Mouse (Mus musculus) lung, adult 2 months (tissue): ENCODE data around the gene Ndrg4. TPM values are rescaled to one million over a fixed set of nuclear protein-coding genes. Genes with fewer than 3 reads are reported as not detected.

Source experiments
- DNase-seq: peaks from one replicate; pipeline ENCODE4 v3.0.0; 2022
- H3K4me1 ChIP-seq: fragments of 200-500 bp; 2 replicates; pipeline ENCODE4 v1.6.1; 2011; ENCODE audit warnings: low read length; ENCODE audit not compliant: control insufficient read depth, insufficient read depth
- H3K4me3 ChIP-seq: fragments of 200-500 bp; replicated peaks from 2 replicates; pipeline ENCODE3; 2011; ENCODE audit warnings: low read depth, mild to moderate bottlenecking, control low read depth, low read length; ENCODE audit errors: extremely low read depth
- CTCF ChIP-seq: fragments of 200-500 bp; IDR thresholded peaks from 2 replicates; pipeline ENCODE4 v1.5.1; 2011; ENCODE audit warnings: mild to moderate bottlenecking, low read length, control low read depth; ENCODE audit not compliant: insufficient read depth
- POLR2A ChIP-seq: fragments of 200-500 bp; IDR thresholded peaks from 2 replicates; pipeline ENCODE4 v1.6.1; 2011; ENCODE audit warnings: low read depth, mild to moderate bottlenecking, control low read depth, low read length, borderline replicate concordance; ENCODE audit errors: extremely low read depth
- WGBS: fragments of 180-500 bp; shearing (Covaris S2); methylation state at CpG from one replicate; pipeline ENCODE4 v1.1.7; 2018; 5-methylcytosine and 5-hydroxymethylcytosine counted together
- polyA plus RNA-seq: library from polyadenylated mRNA; depleted of rRNA; stranded (reverse); fragments of >200 nt; gene quantifications from 2 replicates; pipeline ENCODE4 v1.2.3, GENCODE M21; 2012

Gene Ndrg4
- polyA plus RNA-seq, 1 experiment = 21.5 TPM

DNA sequence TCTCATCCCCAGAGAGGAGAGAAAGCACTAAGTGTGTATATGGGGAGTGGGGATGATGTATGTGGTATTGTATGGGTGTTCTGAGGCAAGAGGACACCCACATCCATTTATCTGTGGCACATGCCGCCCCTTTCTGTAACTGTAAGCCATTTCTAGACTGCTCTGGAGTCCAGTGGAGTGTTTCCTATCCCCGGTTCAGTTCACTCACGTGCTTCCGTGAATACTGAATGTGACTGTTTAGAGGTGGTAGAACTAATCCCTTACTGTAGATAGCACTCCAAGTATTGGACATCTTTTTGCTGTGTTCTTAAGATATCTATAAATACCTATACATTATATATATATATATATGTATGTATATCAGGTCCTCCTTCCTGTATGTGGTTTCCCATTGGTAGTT is 37.6 kb downstream of the Ndrg4 start:
- no peak for TF ChIP-seq POLR2A
- no peak for TF ChIP-seq CTCF
- no peak overlapping the region for H3K4me3 ChIP-seq
- H3K4me1 ChIP-seq = peaks cover 7% of the 10 kb centered on the region
- DNase-seq = no peak
- WGBS = 95% methylated on average over 4 of the region's 4 CpGs

- DNase-seq = no peak
- no peak for TF ChIP-seq POLR2A
- TF ChIP-seq CTCF = no peak
- H3K4me3 ChIP-seq = peak overlapping the region; percentile 31
- WGBS = 81% methylated on average over 6 of the region's 6 CpGs
- H3K4me1 ChIP-seq = peaks cover 7% of the 10 kb centered on the region
Measured at GRCm38 (mm10) chr8:95714837-95715413, 38.1 kb downstream of the Ndrg4 start.

DNA sequence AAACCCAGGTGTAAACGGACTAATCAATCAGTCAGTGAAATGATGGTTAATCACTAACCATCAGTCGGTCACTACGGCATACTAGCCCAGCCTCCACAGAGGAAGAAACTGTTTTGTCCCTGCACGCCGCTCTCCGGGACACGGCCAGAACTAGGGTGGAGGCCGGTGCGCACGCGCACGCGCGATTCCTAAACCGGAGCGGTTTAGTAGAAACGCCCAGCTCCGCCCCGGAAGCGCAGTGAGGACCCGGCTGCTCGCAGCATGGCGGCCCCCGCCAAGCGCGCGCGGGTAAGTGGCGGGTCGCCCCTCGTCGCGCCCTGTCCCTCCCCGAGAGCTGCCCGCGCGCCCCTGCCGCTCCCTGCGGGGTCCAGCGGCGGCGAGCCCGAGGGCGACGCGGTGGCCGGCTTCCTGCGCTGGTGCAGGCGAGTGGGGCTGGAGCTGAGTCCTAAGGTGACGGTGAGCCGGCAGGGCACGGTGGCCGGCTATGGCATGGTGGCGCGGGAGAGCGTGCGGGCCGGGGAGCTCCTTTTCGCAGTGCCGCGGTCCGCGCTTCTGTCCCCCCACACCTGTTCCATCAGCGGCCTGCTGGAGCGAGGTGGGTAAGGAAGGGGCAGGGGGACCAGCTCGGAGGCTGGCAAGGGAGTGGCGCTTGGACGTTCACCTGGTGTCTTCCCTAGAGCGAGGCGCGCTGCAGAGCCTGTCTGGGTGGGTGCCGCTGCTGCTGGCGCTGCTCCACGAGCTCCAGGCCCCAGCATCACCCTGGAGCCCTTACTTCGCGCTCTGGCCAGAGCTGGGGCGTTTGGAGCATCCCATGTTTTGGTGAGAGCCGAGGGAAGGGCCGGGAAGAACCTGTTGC is 39.1 kb downstream of the Ndrg4 start, which contains the start of gene Setd6:
Gene Setd6, plus strand, starts transcription at position 206 of the 856 bp plus-strand sequence.
- peak; percentile 80 for DNase-seq
- TF ChIP-seq CTCF (no peak), POLR2A (peak; percentile 60; the same call in 1 of the 2 replicates)

DNA sequence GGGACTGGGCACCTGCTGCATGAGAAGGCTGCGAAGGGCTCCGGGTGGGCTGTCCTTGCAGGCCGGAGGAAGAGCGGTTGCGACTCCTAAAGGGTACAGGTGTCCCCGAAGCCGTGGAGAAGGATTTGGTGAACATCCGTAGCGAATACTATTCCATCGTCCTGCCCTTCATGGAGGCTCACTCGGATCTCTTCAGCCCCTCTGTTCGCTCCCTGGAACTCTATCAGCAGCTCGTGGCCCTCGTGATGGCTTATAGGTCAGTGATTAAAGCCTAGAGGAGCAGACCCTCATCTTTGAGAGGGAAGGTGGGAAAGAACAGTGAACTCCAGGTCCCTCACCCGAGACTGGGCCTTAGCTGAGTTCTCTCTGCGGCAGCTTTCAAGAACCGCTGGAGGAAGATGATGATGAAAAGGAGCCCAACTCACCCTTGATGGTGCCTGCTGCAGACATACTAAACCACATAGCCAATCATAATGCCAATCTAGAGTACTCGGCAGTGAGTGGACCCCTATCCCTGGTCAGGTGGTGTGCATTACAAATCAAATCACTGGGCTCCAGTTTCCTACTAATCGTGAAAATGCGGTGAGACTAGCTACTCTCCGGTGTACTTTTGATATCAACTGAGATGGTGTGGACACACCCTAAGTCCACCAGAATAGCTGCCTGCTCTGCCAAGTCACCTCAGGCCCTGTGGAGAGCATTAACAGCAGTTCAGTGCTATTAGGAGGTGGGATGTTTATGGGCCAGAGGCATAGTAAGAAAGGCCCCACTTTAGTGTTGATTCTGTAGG is 40.0 kb downstream of the Ndrg4 start:
- no peak for TF ChIP-seq CTCF
- no peak for TF ChIP-seq POLR2A
- Histone ChIP-seq H3K4me1 (peaks cover 7% of the 10 kb centered on the region), H3K4me3 (peak overlapping the region; percentile 92)
- peak; percentile 18 for DNase-seq
- 23% methylated on average over 21 of the region's 21 CpGs for WGBS

More for the DNA sequence above, 39.1 kb downstream of the Ndrg4 start, which contains the start of gene Setd6:
- Histone ChIP-seq H3K4me1 (peaks cover 7% of the 10 kb centered on the region), H3K4me3 (peak within 1 kb of the TSS; percentile 92)
- under 1% methylated on average over 77 of the region's 79 CpGs for WGBS

DNA sequence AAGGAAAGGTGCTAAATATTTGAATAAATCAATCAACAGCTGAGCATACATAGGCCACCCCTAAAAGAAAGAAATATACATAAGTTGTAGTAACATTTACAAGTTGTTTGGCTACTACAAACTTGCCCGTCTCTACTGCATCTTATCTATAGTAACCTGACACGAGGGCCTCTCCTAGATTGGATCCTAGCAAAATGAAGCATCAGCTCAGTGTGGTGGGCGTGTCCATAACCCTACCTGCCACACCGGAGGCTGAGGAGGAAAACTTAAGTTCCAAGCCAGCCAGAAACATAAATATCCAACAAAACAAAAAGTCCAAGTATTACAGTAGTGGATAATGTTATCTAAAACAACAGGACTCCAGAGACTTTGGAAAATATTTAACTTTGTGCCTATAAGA is 50.8 kb downstream of the Ndrg4 start:
- Histone ChIP-seq H3K4me3 (no peak overlapping the region), H3K4me1 (no peaks in the 10 kb centered on the region)
- 75% methylated on average over 4 of the region's 4 CpGs for WGBS
- DNase-seq = no peak
- TF ChIP-seq CTCF (no peak), POLR2A (no peak)

- WGBS = 70% methylated on average over 7 of the region's 7 CpGs
- Histone ChIP-seq H3K4me1 (no peaks in the 10 kb centered on the region), H3K4me3 (no peak overlapping the region)
- TF ChIP-seq CTCF (no peak), POLR2A (no peak)
- DNase-seq = no peak
Measured at GRCm38 (mm10) chr8:95738596-95738995, 61.8 kb downstream of the Ndrg4 start.

DNA sequence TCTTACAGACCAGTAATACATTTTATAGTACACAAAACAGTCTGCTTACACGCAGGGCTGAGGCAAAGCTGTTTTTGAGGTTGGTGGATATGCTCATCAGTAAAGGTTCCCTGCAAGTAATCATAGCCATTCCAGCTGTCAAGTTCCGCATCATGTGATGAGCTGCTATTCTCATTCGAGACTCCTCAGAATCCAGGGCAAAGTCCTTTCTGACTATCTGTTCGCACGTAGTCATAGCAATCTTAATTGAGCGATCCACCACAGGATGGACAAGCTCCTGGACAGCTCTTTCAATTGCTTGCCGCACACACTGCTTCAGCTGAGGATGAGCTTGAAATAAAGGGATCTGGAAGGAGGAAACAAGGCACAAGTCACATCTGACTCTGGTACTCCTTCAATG is 65.0 kb downstream of the Ndrg4 start:
- 92% methylated on average over 7 of the region's 7 CpGs for WGBS
- no peak for DNase-seq
- H3K4me3 ChIP-seq = no peak overlapping the region
- no peak for TF ChIP-seq CTCF
- no peak for TF ChIP-seq POLR2A
- no peaks in the 10 kb centered on the region for H3K4me1 ChIP-seq

DNA sequence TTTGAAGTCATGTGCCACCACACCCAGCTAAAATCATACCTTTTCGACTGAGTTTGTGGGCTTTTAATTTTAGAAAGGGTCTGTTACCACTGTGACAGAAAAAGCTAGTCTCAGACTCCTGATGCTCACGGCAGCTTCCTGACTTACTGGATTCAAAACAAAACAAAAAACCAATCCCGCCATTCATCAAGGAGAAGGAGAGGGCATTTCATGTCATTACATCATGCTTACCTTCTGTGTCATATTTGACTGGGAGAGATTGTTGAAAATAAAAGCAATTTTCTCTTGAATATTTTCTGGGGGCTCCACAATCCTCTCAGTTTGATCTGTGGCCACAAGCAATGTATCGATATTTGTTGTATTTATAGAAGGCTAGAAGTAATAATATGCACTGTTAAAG is 71.2 kb downstream of the Ndrg4 start:
- no peak overlapping the region for H3K4me3 ChIP-seq
- 89% methylated on average over 4 of the region's 4 CpGs for WGBS
- TF ChIP-seq POLR2A (no peak), CTCF (no peak)
- H3K4me1 ChIP-seq = no peaks in the 10 kb centered on the region
- DNase-seq = no peak

DNA sequence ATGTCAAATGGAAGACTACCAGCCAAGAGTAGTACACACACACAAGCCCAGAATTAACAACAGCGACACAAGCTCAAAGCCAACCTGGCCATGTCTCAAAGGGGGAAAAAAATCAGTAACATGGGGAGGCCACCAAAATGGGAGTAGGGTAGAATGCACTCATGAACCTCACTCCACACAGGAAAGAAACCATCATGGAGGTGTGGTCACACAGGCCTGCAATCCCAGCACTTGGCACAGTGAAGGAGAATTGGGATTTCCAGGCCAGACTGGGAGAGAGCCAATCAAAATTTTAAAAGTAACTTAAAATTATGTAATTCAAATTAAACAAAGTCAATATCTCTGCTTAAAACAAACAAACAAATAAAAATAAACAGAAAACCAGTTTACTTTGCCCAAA is 75.1 kb downstream of the Ndrg4 start:
- WGBS = 100% methylated on average over 1 of the region's 1 CpGs

DNA sequence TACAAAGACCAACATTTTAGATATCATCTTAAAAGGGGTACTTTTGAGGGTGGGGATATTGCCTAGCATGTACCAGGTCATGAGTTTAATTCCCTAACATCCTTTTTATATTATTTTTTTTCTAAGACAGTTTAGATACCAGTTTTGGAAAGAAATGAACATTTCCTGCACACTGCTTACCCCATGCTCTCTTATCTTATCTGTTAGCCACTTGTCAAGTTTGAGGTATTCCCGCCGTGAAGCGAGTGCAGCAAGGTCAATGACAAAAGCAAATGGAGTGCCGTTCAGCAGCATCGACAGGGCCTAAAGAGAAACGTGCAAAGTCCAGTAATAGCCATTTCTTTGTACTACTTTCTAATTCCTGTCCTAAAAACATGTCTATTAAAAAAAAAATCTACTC is 83.5 kb downstream of the Ndrg4 start:
- Histone ChIP-seq H3K4me3 (no peak overlapping the region), H3K4me1 (no peaks in the 10 kb centered on the region)
- 49% methylated on average over 6 of the region's 6 CpGs for WGBS
- no peak for DNase-seq
- no peak for TF ChIP-seq CTCF
- no peak for TF ChIP-seq POLR2A

More for the DNA sequence above, 75.1 kb downstream of the Ndrg4 start:
- TF ChIP-seq CTCF (no peak), POLR2A (no peak)
- Histone ChIP-seq H3K4me3 (no peak overlapping the region), H3K4me1 (no peaks in the 10 kb centered on the region)
- no peak for DNase-seq
